Mouse (Mus musculus): ENCODE measurements at regions not wholly inside any gene's neighbourhood (a gene's known extent, or its start where the extent isn't known, plus 50 kb on each side); places are given as distances from the start of the nearest gene placed in this dataset.
A peak's percentile ranks its signal among the peaks of the same experiment; 100 is the strongest.

DNA sequence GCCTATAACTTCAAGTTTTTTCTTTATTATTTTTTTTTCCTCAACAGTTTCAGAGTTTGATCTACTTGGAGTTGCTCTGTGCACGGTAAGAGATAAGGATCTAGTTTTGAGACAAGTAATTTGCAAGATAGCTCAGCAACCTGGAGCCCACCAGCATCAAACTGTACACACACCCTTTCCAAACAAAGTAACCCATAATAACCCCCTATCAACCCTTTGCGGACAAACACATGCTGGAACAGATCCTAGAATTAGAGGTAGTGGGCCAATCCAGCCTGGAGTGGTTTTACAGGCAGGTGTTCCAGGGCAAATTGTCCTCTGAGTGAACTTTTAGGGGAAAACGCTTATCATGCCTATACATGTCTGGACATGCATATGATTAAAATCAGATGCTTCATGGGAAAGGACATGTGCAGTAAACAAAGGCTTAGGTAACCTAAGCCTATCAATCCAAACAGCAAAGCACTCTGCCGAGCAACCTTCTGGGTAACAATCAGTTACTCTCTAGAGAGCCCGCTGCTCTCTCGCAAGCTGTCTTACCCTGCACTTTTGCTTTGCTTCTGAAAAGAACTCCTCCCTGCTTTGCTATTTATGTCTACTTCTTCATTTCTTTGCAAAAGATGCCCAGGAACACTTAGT lies 200.2 kb upstream of the Nabp1 start:
- no peaks in the 10 kb centered on the region for H3K9me3 ChIP-seq
- peak overlapping the region; percentile 35; the same call in 1 of the 2 replicates for H3K27ac ChIP-seq
- H3K9ac ChIP-seq, result no peak overlapping the region
- peak; percentile 18; the same call in 1 of the 2 replicates for ATAC-seq (ENCODE audit: insufficient read depth, low FRiP score, low read depth)
- H3K27me3 ChIP-seq (replicated peaks), result no peaks in the 10 kb centered on the region
- H3K4me1 ChIP-seq, result peaks cover 13% of the 10 kb centered on the region
- H3K36me3 ChIP-seq, result no peaks in the 10 kb centered on the region
- H3K4me2 ChIP-seq, result no peak overlapping the region
- WGBS, result 40% methylated on average over 6 of the region's 6 CpGs
- no peak overlapping the region for H3K4me3 ChIP-seq (replicated peaks)

DNA sequence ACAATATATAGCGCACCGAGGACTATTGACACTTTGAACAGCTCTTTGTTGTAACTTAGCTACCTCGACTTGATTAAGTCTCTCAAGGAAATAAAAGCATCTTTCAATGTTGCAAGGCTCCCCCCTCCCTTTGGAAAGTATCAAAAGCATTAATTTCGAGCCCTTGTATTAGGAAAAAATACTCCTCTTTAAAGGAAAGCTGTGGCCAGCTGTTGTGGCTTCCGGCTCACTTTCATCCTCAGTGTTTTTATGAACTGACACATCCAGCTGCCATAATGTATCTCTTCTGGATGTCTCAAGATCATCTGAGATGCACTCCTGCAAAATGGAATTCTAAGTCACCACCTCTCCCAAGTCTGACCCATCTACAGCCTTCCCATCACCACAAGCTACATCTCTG lies 199.6 kb upstream of the Nabp1 start:
- Histone ChIP-seq H3K4me1 (peaks cover 13% of the 10 kb centered on the region), H3K27me3 (replicated peaks) (no peaks in the 10 kb centered on the region), H3K36me3 (no peaks in the 10 kb centered on the region), H3K9ac (no peak overlapping the region), H3K9me3 (no peaks in the 10 kb centered on the region), H3K4me2 (no peak overlapping the region), H3K27ac (peak overlapping the region; percentile 31; the same call in 1 of the 2 replicates), H3K4me3 (replicated peaks) (no peak overlapping the region)
- no peak for ATAC-seq (ENCODE audit: insufficient read depth, low FRiP score, low read depth)
- WGBS, result 26% methylated on average over 5 of the region's 5 CpGs

DNA sequence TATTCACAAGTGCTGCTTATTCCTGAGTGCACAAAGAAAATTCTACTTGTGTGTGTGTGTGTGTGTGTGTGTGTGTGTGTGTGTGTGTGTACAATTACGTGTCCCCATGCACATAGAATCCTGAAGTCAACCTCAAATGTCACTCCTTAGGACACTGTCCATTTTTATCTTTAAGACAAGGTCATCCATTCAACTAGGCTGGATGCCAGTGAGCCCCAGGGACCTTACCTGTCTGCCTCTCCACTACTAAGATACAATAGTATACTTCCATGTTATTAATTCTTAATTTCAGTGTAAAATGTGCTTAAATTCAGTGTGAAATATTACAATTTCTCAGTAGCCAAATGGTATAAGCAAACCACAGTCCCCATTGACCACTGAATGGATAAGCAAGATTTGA lies 193.5 kb upstream of the Nabp1 start:
- Histone ChIP-seq H3K9ac (no peak overlapping the region), H3K4me1 (no peaks in the 10 kb centered on the region), H3K9me3 (no peaks in the 10 kb centered on the region), H3K27ac (no peak overlapping the region), H3K36me3 (no peaks in the 10 kb centered on the region), H3K27me3 (replicated peaks) (no peaks in the 10 kb centered on the region), H3K4me2 (no peak overlapping the region), H3K4me3 (replicated peaks) (no peak overlapping the region)
- ATAC-seq (ENCODE audit: insufficient read depth, low FRiP score, low read depth), result no peak
- 76% methylated on average over 1 of the region's 1 CpGs for WGBS

DNA sequence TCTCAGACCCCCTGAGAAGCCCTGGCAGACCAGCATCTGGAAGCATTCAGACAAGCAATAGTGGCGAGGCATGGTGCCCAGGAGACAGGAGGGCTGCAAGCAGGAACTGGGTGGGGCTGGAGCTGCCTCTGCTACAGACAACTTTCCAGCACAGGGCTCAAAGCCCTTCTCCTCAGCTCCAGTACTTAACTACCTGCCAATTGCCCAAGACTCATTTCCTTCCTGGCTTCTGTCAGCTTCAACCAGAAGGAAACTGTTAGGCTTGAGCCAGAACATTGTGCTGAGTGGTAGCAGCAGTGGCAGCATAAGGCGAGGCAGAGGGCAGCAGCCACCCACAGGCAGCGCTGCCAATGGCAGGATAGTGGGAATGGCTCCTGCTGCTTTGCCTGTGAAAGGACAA lies 193.1 kb upstream of the Nabp1 start:
- H3K4me1 ChIP-seq, result no peaks in the 10 kb centered on the region
- no peaks in the 10 kb centered on the region for H3K27me3 ChIP-seq (replicated peaks)
- H3K9me3 ChIP-seq, result no peaks in the 10 kb centered on the region
- H3K4me3 ChIP-seq (replicated peaks), result no peak overlapping the region
- H3K36me3 ChIP-seq, result no peaks in the 10 kb centered on the region
- H3K27ac ChIP-seq, result no peak overlapping the region
- 32% methylated on average over 3 of the region's 3 CpGs for WGBS
- no peak for ATAC-seq (ENCODE audit: insufficient read depth, low FRiP score, low read depth)
- H3K4me2 ChIP-seq, result no peak overlapping the region
- H3K9ac ChIP-seq, result no peak overlapping the region

DNA sequence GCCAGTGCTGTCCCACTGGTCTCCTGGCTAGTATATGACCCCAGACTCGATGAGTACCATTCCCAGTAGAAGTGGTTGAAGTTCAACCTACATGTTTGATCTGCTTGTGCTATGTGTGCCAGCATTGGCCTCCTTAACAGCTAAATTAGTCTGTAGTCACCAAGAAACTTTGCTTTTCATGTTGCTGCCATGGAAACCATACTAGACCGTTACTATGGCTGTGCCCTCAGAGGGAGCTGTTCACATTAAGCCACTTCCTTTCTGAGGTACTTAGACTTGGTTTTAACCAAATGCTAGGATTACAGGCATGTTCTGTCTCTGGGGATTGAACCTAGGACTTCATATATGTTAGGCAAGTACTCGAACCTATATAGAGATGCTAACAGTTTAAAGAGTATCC lies 191.8 kb upstream of the Nabp1 start:
- no peak overlapping the region for H3K4me2 ChIP-seq
- H3K27ac ChIP-seq, result no peak overlapping the region
- no peak overlapping the region for H3K4me3 ChIP-seq (replicated peaks)
- ATAC-seq (ENCODE audit: insufficient read depth, low FRiP score, low read depth), result no peak
- H3K4me1 ChIP-seq, result no peaks in the 10 kb centered on the region
- no peaks in the 10 kb centered on the region for H3K9me3 ChIP-seq
- 73% methylated on average over 3 of the region's 3 CpGs for WGBS
- no peak overlapping the region for H3K9ac ChIP-seq
- H3K36me3 ChIP-seq, result no peaks in the 10 kb centered on the region
- H3K27me3 ChIP-seq (replicated peaks), result no peaks in the 10 kb centered on the region

DNA sequence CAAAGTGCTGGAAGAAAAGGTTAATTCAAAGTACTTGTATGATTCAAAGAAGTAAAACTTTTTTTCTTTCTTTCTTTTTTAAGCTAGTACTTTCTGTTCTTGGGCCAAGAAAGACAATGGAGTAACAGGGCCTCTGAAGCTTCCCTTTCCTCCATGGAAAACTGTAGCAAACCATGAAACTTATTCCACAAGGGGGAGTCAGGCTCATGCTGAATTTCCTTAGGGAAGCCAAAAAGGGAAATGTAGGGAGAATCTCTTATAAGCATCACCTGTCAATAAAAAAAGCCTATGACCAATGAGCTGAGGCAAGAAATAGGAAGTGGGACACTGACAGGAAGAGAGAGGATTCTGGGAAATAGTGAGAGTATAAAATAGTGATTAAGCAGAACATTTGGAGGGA lies 190.7 kb upstream of the Nabp1 start:
- Histone ChIP-seq H3K9me3 (no peaks in the 10 kb centered on the region), H3K27ac (no peak overlapping the region), H3K9ac (no peak overlapping the region), H3K4me3 (replicated peaks) (no peak overlapping the region), H3K4me2 (no peak overlapping the region), H3K27me3 (replicated peaks) (no peaks in the 10 kb centered on the region), H3K4me1 (no peaks in the 10 kb centered on the region), H3K36me3 (no peaks in the 10 kb centered on the region)
- ATAC-seq (ENCODE audit: insufficient read depth, low FRiP score, low read depth), result no peak

DNA sequence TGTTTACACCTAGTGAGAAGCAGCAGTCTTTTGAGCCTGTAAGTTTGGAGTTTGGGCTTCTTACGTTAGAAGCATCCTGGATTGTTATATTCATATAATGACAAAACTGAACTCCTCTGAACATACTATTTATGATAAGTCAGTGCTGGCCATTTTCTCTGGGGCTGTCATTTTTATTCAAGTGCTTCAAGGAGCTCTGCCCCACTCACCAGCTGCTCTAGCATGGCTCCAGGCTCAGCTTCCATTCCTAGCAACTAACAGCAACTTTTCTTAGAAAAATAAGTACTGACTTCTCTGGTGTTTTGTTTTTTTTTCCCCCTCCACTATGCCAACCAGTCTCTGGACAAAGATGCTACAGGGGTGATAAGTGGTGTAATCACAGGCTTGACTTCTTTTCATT lies 182.3 kb upstream of the Nabp1 start:
- Histone ChIP-seq H3K27ac (no peak overlapping the region), H3K9ac (no peak overlapping the region), H3K27me3 (replicated peaks) (no peaks in the 10 kb centered on the region), H3K4me3 (replicated peaks) (no peak overlapping the region), H3K36me3 (no peaks in the 10 kb centered on the region), H3K4me2 (no peak overlapping the region), H3K4me1 (no peaks in the 10 kb centered on the region), H3K9me3 (no peaks in the 10 kb centered on the region)
- WGBS, result 88% methylated on average over 1 of the region's 1 CpGs
- ATAC-seq (ENCODE audit: insufficient read depth, low FRiP score, low read depth), result no peak

DNA sequence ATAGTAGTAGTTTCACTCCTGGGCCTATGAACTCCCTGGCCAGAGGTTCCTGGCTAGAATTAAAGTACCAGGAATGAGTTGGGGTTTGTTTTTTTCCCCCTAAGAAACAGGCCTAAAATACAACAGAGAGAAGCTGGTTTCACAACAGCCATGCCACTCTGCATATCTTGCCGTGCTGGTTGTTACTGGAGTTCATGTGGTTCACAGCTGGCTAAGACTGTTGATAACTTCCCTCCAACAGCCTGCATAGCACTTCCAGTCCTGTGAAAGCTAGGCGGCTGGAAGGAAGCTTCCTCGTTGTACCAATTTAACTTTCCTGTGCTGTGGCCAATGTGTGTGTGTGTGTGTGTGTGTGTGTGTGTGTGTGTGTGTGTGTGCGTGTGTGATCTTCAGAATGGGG lies 179.0 kb upstream of the Nabp1 start:
- no peaks in the 10 kb centered on the region for H3K27me3 ChIP-seq (replicated peaks)
- no peak overlapping the region for H3K4me2 ChIP-seq
- H3K4me1 ChIP-seq, result no peaks in the 10 kb centered on the region
- 67% methylated on average over 4 of the region's 4 CpGs for WGBS
- no peaks in the 10 kb centered on the region for H3K9me3 ChIP-seq
- H3K4me3 ChIP-seq (replicated peaks), result no peak overlapping the region
- H3K27ac ChIP-seq, result no peak overlapping the region
- no peak overlapping the region for H3K9ac ChIP-seq
- no peaks in the 10 kb centered on the region for H3K36me3 ChIP-seq
- ATAC-seq (ENCODE audit: insufficient read depth, low FRiP score, low read depth), result no peak

DNA sequence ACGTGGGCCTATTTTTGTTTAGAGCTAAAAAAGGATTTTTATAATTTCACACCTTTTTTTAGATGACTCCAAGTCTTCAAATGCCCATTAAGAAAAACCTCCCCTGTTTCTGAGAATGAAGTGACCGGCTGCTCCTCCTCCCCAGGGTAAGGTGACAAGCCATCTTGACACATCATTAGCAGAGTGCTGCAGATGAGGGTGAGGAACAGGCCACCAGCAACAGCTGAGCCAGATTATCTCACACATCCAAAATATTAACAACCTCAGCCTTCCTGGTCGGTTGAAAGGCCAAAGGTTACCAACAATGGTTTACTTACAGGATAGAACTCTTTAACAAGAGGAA lies 172.4 kb upstream of the Nabp1 start:
- H3K9ac ChIP-seq, result no peak overlapping the region
- no peak overlapping the region for H3K27ac ChIP-seq
- no peaks in the 10 kb centered on the region for H3K4me1 ChIP-seq
- WGBS, result 32% methylated on average over 3 of the region's 3 CpGs
- no peaks in the 10 kb centered on the region for H3K36me3 ChIP-seq
- no peaks in the 10 kb centered on the region for H3K27me3 ChIP-seq (replicated peaks)
- no peak for ATAC-seq (ENCODE audit: insufficient read depth, low FRiP score, low read depth)
- no peak overlapping the region for H3K4me3 ChIP-seq (replicated peaks)
- no peaks in the 10 kb centered on the region for H3K9me3 ChIP-seq
- H3K4me2 ChIP-seq, result no peak overlapping the region

DNA sequence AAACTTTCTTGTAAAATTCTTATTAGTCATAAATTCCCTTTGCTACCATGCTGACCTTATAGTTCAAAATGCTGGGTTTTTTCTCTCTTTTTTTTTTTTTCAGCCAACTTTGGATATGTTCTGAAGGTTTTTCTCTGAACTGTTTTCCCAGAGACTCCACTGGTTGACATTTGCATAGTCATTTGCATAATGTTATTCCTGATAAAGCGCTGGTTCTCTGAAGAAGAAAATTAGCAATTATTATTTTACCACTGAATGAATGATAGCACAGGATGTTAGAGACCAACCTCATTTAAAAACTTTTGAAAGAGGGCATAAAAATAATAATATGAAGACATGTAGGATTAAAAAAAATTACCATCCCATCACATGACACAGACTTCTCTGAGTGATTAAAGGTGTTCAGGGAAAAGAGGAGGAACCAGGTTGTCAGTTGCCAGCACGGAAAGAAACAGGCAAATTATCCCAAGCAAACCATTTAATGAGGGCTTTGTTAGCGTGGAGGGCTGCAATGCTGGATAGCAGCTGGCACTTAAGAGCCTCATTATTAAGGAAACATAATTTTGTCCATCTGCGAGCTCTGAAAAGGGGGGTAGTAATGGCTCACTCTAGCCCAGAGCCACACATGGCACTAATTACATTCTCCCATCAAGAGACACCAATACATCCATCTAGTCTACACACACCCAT lies 171.9 kb upstream of the Nabp1 start:
- Histone ChIP-seq H3K27ac (no peak overlapping the region), H3K27me3 (replicated peaks) (no peaks in the 10 kb centered on the region), H3K4me2 (no peak overlapping the region), H3K4me3 (replicated peaks) (no peak overlapping the region), H3K36me3 (no peaks in the 10 kb centered on the region), H3K9ac (no peak overlapping the region), H3K4me1 (no peaks in the 10 kb centered on the region), H3K9me3 (no peaks in the 10 kb centered on the region)
- ATAC-seq (ENCODE audit: insufficient read depth, low FRiP score, low read depth), result no peak; the same call in 1 of the 2 replicates
- 44% methylated on average over 4 of the region's 4 CpGs for WGBS

DNA sequence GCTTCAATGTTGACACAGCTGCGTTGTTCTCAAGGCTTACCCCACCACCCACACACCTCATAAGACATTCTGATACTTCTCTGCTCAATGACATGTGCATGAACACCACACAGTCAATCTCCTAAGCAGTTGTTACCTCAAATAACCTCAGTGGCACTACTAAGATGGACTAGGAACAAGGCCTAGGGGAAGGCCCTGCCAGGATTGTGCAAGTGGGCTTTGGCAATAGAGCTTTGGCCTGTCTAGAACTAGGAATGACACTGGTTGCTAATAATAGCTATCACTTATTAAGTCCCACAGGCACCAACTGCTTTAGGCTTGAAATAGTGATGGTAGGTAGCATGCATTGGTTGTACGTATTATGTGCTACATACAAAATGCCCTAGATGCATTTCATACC lies 169.7 kb upstream of the Nabp1 start:
- H3K4me1 ChIP-seq, result no peaks in the 10 kb centered on the region
- H3K27ac ChIP-seq, result no peak overlapping the region
- H3K9ac ChIP-seq, result no peak overlapping the region
- H3K4me2 ChIP-seq, result no peak overlapping the region
- WGBS, result 81% methylated on average over 2 of the region's 2 CpGs
- no peaks in the 10 kb centered on the region for H3K36me3 ChIP-seq
- H3K9me3 ChIP-seq, result no peaks in the 10 kb centered on the region
- H3K4me3 ChIP-seq (replicated peaks), result no peak overlapping the region
- ATAC-seq (ENCODE audit: insufficient read depth, low FRiP score, low read depth), result peak; percentile 27; the same call in 1 of the 2 replicates
- H3K27me3 ChIP-seq (replicated peaks), result no peaks in the 10 kb centered on the region

DNA sequence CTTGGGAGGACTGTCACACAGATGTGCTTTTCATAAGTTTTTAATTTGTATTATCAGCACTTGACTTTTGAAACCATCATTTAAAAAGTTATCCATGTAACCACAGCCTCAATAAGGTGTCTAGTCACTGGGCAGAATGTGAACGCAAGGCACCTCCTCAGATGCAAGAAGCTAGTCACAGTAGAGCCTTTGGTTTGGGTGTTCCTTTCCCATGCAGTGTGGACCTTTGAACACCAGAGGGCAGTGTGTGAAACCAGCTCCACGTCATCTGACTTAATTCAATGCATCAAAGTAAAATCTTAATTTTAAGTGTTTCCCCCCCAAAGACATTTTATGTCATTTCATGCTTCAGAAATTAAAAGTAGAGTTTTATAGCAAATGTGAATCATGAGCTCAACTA lies 166.2 kb upstream of the Nabp1 start:
- 14% methylated on average over 2 of the region's 2 CpGs for WGBS
- ATAC-seq (ENCODE audit: insufficient read depth, low FRiP score, low read depth), result no peak
- Histone ChIP-seq H3K27ac (no peak overlapping the region), H3K27me3 (replicated peaks) (no peaks in the 10 kb centered on the region), H3K9me3 (no peaks in the 10 kb centered on the region), H3K4me3 (replicated peaks) (no peak overlapping the region), H3K36me3 (no peaks in the 10 kb centered on the region), H3K4me1 (no peaks in the 10 kb centered on the region), H3K9ac (no peak overlapping the region), H3K4me2 (no peak overlapping the region)

DNA sequence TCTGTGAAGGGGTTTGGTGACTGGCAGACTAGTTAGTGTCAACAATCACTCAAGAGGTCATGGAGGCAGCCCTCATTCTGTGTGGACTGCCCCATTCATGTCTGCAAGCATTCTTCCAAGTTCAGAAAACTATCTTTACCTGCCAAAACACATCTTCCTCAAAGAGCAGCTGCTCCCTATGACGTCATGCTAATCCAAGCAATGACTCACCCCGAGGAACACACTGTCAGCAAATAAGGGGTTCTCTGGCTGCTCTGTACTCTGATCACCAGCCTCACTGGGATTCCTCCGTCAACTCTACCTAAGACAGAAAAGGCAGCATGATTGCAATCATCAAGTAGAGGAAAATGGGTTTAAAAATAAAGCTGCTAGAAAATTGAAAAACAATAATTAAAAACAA lies 165.4 kb upstream of the Nabp1 start:
- WGBS, result 34% methylated on average over 3 of the region's 3 CpGs
- Histone ChIP-seq H3K27ac (no peak overlapping the region), H3K4me3 (replicated peaks) (no peak overlapping the region), H3K9ac (no peak overlapping the region), H3K27me3 (replicated peaks) (no peaks in the 10 kb centered on the region), H3K4me2 (no peak overlapping the region), H3K36me3 (no peaks in the 10 kb centered on the region), H3K9me3 (no peaks in the 10 kb centered on the region), H3K4me1 (no peaks in the 10 kb centered on the region)
- ATAC-seq (ENCODE audit: insufficient read depth, low FRiP score, low read depth), result no peak

Measured in stomach, embryonic 15.5 days (tissue).